Mouse (Mus musculus) liver, postnatal 0 days (tissue): Measurements from ENCODE around the gene Rassf7.

Experiments
- CTCF ChIP-seq: sonication (generic); IDR thresholded peaks from 2 replicates; pipeline ENCODE4 v1.5.1; 2016; ENCODE audit warnings: antibody characterized with exemption, low read depth
- EP300 ChIP-seq: IDR thresholded peaks from 2 replicates; pipeline ENCODE4 v1.6.1; 2016; ENCODE audit warnings: antibody characterized with exemption, low read depth, mild to moderate bottlenecking

GRCm38 (mm10) chr7:141261480-141261879 is 45.8 kb downstream of the Rassf7 start:
- TF ChIP-seq CTCF (no peak), EP300 (no peak)
